ENCODE assay signal across 23 mouse cellular contexts in the genomic region with DNA sequence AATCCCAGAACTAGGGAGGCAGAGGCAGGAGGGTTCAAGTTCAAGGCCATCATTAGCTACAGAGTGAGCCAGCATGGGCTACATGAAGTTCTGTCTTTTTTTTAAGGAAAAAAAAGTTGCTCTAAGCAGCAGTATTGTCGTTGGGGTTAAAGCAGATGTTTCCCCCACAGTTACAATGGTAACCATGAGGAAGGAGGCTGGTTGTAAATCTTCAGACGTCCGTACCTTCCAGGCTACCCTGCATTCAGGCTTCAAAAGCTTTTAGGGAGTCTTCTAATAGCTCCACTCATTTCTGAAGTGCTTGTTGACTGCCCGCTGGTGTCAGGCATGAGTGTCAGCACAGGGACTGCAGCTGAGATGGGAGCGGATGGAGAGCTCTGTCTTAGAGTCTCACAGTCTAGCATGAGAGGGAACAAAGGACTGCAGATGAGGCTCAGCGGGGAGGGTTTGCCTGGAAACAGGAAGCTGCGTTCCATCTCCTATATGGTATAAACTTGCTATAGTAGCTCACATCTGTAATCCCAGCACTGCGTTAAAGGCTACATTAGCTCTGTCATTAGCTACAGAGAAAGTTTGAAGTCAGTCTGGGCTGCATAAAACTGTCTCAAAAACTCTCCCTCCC.
A peak's percentile ranks its signal among the peaks of the same experiment; 100 is the strongest.
DNase-seq lines count a peak whose midpoint lies in the region; ATAC-seq and TF ChIP-seq lines count a peak whose summit lies in the region.
"Had no signal": no experiment of that assay in that cellular context is flagged by ENCODE, and none has a peak within 500 bp of the region (broad histone marks: within the 10 kb centered on the region; RNA-seq: fewer than 3 reads in every experiment).

No protein-coding gene starts in this region.

- H3K4me1 ChIP-seq in lung, embryonic 14.5 days (ENCODE audit: insufficient read depth): no peaks in the 10 kb centered on the region
- H3K4me1 ChIP-seq in lung, postnatal 0 days (ENCODE audit: insufficient read depth, low read depth, low read length): no peaks in the 10 kb centered on the region
- H3K4me1 ChIP-seq: embryonic facial prominence, embryonic 10.5 days; forebrain, embryonic 13.5 days; heart, embryonic 10.5 days; hindbrain, embryonic 13.5 days had no signal

- no peak overlapping the region for H3K4me3 ChIP-seq in lung, embryonic 14.5 days (ENCODE audit: low read depth, low read length)
- H3K4me3 ChIP-seq in lung, postnatal 0 days (ENCODE audit: low read depth, low read length): no peak overlapping the region
- H3K4me3 ChIP-seq: embryonic facial prominence, embryonic 10.5 days; forebrain, embryonic 13.5 days; heart, embryonic 10.5 days; hindbrain, embryonic 13.5 days had no signal

- no peak overlapping the region for H3K9ac ChIP-seq in lung, embryonic 14.5 days
- H3K9ac ChIP-seq in lung, postnatal 0 days (replicated peaks; ENCODE audit: low read depth): no peak overlapping the region
- H3K9ac ChIP-seq: forebrain, embryonic 13.5 days; hindbrain, embryonic 13.5 days had no signal

- no peak for TF ChIP-seq EP300 in lung, postnatal 0 days (IDR thresholded peaks at IDR 0.05)

- peak; percentile 15 for DNase-seq in embryo, embryonic 10 days (ENCODE audit: low spot score)
- DNase-seq in embryo, embryonic 9.5 days (ENCODE audit: extremely low spot score): no peak
- DNase-seq in lung, embryonic 14.5 days: peak; percentile 8
- no peak for DNase-seq in lung, postnatal 0 days (ENCODE audit: low spot score)
- DNase-seq in neural tube, embryonic 10.5 days (ENCODE audit: extremely low spot score, low spot score): no peak
- no peak for DNase-seq in urinary bladder, postnatal 10 days (ENCODE audit: low spot score)
- DNase-seq: adrenal gland, postnatal 10 days; B cell, adult 2 months; cerebellum, adult 11-12 months; cerebellum, adult 9-10 months; cerebellum, postnatal 36 days; gastrocnemius, postnatal 36 days; heart, adult 18-20 months; heart, postnatal 4 days; kidney, adult 11 months had no signal

- H3K27me3 ChIP-seq in lung, embryonic 14.5 days (ENCODE audit: insufficient read depth, low read length): no peaks in the 10 kb centered on the region
- no peaks in the 10 kb centered on the region for H3K27me3 ChIP-seq in lung, postnatal 0 days (replicated peaks; ENCODE audit: insufficient read depth, low read length)
- H3K27me3 ChIP-seq: forebrain, embryonic 13.5 days; hindbrain, embryonic 13.5 days had no signal

- TF ChIP-seq CTCF in lung, embryonic 14.5 days (IDR thresholded peaks at IDR 0.05; ENCODE audit: low read depth): no peak
- no peak for TF ChIP-seq CTCF in lung, postnatal 0 days (IDR thresholded peaks at IDR 0.05)

- no peak for ATAC-seq in lung, embryonic 14.5 days (ENCODE audit: insufficient read depth)
- no peak for ATAC-seq in lung, postnatal 0 days
- peak; percentile 68 to 86 for ATAC-seq in hematopoietic stem cell, adult 5-6 weeks (replicated peaks in 1 of 2; ENCODE audit: insufficient read depth in 1 of 2, low FRiP score in 2 of 2, low TSS enrichment in 1 of 2, low read depth in 1 of 2, poor library complexity in 2 of 2, severe bottlenecking in 2 of 2)
- ATAC-seq: CD4-positive, CD25-positive, alpha-beta regulatory T cell, adult 4 months; forebrain, embryonic 13.5 days; hindbrain, postnatal 0 days had no signal

- 34% methylated on average over 8 of the region's 8 CpGs for WGBS in lung, embryonic 14.5 days
- 34% methylated on average over 8 of the region's 8 CpGs for WGBS in lung, postnatal 0 days

- no peaks in the 10 kb centered on the region for H3K9me3 ChIP-seq in lung, embryonic 14.5 days (ENCODE audit: low read depth, low read length)
- no peaks in the 10 kb centered on the region; the same call in 1 of the 2 replicates for H3K9me3 ChIP-seq in lung, postnatal 0 days (ENCODE audit: low read length)
- H3K9me3 ChIP-seq: embryonic facial prominence, embryonic 10.5 days; forebrain, embryonic 13.5 days had no signal

- H3K36me3 ChIP-seq in lung, embryonic 14.5 days (ENCODE audit: insufficient read depth): no peaks in the 10 kb centered on the region
- no peaks in the 10 kb centered on the region for H3K36me3 ChIP-seq in lung, postnatal 0 days (ENCODE audit: insufficient read depth, low read length)
- H3K36me3 ChIP-seq: embryonic facial prominence, embryonic 10.5 days; G1E; heart, embryonic 10.5 days; hindbrain, embryonic 13.5 days had no signal

- no peak overlapping the region for H3K4me2 ChIP-seq in lung, embryonic 14.5 days
- H3K4me2 ChIP-seq in lung, postnatal 0 days (replicated peaks; ENCODE audit: low read depth, low read length): no peak overlapping the region
- H3K4me2 ChIP-seq: forebrain, embryonic 13.5 days; hindbrain, embryonic 13.5 days had no signal

- H3K27ac ChIP-seq in lung, embryonic 14.5 days (ENCODE audit: low read depth): no peak overlapping the region
- H3K27ac ChIP-seq in lung, postnatal 0 days (ENCODE audit: low read length): no peak overlapping the region
- H3K27ac ChIP-seq: embryonic facial prominence, embryonic 10.5 days; forebrain, embryonic 13.5 days; heart, embryonic 10.5 days; hindbrain, embryonic 13.5 days; hindbrain, postnatal 0 days had no signal

Comparison
In these comparisons a context has a peak if more than half of its experiments do, and no peak if none do; other contexts are left out.
1. DNase-seq: peak in embryo, embryonic 10 days (single experiment) and lung, embryonic 14.5 days (single experiment); none in embryo, embryonic 9.5 days (single experiment), lung, postnatal 0 days (single experiment), neural tube, embryonic 10.5 days (single experiment) and urinary bladder, postnatal 10 days (single experiment).
2. ATAC-seq: peak in hematopoietic stem cell, adult 5-6 weeks (2 of 2); none in lung, embryonic 14.5 days (single experiment) and lung, postnatal 0 days (single experiment).